Mouse (Mus musculus) heart, embryonic 10.5 days (tissue): ENCODE measurements at regions not wholly inside any gene's neighbourhood (a gene's known extent, or its start where the extent isn't known, plus 50 kb on each side); places are given as distances from the start of the nearest gene placed in this dataset.

ENCODE experiments used
- DNase-seq: peaks from one replicate; pipeline ENCODE4 v3.0.0-alpha.2; 2017; ENCODE audit warnings: low spot score
- H3K27ac ChIP-seq: fragments of 300-500 bp; sonication (generic); 2 replicates; pipeline ENCODE4 v1.5.1; 2016; ENCODE audit warnings: mild to moderate bottlenecking
- H3K27me3 ChIP-seq: fragments of 300-500 bp; sonication (generic); 2 replicates; pipeline ENCODE4 v1.6.1; 2016; ENCODE audit warnings: mild to moderate bottlenecking; ENCODE audit not compliant: poor library complexity, insufficient read depth, severe bottlenecking
- H3K36me3 ChIP-seq: fragments of 300-500 bp; sonication (generic); 2 replicates; pipeline ENCODE4 v1.6.1; 2016; ENCODE audit warnings: mild to moderate bottlenecking, moderate library complexity
- H3K4me1 ChIP-seq: fragments of 300-500 bp; sonication (generic); 2 replicates; pipeline ENCODE4 v1.6.1; 2016; ENCODE audit warnings: mild to moderate bottlenecking
- H3K4me3 ChIP-seq: fragments of 300-500 bp; sonication (generic); 2 replicates; pipeline ENCODE4 v1.5.1; 2016; ENCODE audit warnings: mild to moderate bottlenecking, moderate library complexity
- H3K9me3 ChIP-seq: fragments of 300-500 bp; sonication (generic); 2 replicates; pipeline ENCODE4 v1.6.1; 2016; ENCODE audit warnings: mild to moderate bottlenecking, moderate library complexity
- WGBS: fragments of 180-500 bp; shearing (Covaris S2); methylation state at CpG from one replicate; pipeline ENCODE4 v1.1.7; 2016; 5-methylcytosine and 5-hydroxymethylcytosine counted together

DNA sequence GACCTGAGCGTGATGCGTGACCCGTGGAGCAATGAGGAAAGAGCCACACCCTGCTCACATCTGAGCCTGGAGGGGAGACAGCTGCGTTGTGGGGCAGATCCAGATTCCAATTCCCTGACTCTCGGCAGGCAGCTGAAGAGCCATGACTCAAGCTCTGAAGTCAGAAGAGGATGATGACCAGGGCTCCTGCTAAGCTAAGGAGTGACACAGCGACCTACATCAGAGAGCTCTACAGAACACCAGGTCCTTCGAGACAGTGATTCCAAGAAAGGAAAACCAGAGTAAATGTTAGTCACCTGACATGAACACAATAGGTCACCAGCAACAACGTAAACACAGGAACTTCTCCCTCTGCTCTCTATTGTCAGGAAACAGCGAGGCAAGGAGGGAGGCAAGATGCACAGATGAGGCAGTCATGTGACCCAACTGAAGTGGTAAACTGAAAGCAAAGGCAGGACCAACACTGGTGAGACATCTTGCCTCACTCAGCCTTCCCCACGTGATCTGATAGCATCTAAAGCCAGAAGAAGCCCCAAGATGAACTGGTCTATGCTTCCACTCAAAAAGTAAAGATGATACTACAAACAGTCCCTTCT, 444.2 kb upstream of the Gm19410 start:
- Histone ChIP-seq H3K36me3 (no peaks in the 10 kb centered on the region), H3K4me1 (no peaks in the 10 kb centered on the region)
- 74% methylated on average over 10 of the region's 10 CpGs for WGBS

DNA sequence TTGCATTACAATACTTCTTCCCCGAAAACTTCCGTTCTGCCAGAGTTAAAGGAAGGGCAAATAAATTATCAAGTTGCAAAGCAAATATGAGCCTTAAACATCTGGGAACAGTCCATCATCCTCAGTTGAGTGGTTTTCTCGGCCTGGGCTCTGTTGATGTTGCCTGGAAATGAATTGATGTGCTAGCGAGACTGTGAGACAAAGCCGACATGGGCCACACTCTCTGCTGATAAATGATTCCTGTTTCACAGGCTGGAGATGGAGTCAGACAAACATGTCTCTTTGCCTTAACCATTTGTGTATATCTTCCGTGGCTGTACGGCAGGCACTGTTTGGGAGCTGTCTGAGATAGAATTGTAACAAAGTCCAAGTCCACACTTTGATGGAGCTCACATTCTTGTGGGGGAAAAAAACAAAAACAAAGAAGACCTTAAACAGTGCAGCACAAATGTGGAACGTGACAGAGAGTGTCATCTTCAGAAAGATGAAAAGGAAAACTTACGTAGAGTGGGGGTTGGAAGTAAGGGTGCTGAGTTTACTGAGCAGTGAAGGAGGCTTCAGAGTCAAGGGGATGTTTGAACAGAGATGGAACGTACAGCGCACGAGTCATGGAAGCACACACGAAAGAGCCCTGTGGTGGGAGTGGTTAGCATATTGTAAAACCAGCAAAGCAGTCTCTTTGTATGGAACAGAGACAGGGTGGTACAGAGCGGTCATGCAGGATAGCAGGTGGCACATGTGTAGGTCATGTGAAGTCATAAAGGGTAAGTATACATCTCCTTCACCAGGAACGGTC, 442.2 kb upstream of the Gm19410 start:
- Histone ChIP-seq H3K4me3 (no peak overlapping the region), H3K4me1 (no peaks in the 10 kb centered on the region), H3K27me3 (no peaks in the 10 kb centered on the region), H3K36me3 (no peaks in the 10 kb centered on the region), H3K9me3 (no peaks in the 10 kb centered on the region), H3K27ac (no peak overlapping the region)
- DNase-seq, result no peak
- 74% methylated on average over 15 of the region's 15 CpGs for WGBS

More for the DNA sequence above, 444.2 kb upstream of the Gm19410 start:
- Histone ChIP-seq H3K27ac (no peak overlapping the region), H3K4me3 (no peak overlapping the region), H3K27me3 (no peaks in the 10 kb centered on the region), H3K9me3 (no peaks in the 10 kb centered on the region)
- DNase-seq, result no peak
